In genomic region chr3:107253925-107254324, GRCm38 (mm10) we compare ENCODE assay signal across 34 mouse cellular contexts. TPM values are rescaled to one million over a fixed set of nuclear protein-coding genes. Genes with fewer than 3 reads are reported as not detected.
"Had no signal": no experiment of that assay in that cellular context is flagged by ENCODE, and none has a peak within 500 bp of the region (broad histone marks: within the 10 kb centered on the region; RNA-seq: fewer than 3 reads in every experiment).

No protein-coding gene starts in this region.

- H3K4me1 ChIP-seq: liver, embryonic 13.5 days; midbrain, embryonic 12.5 days; stomach, embryonic 15.5 days had no signal

- DNase-seq: kidney, adult 2 months; kidney, postnatal 4 days; liver, embryonic 13.5 days; lung, adult 2 months; lung, postnatal 14 days; lung, postnatal 4 days; retina, postnatal 1 day; right cerebral cortex, postnatal 25 days; spleen, adult 18-20 months; thymus, adult 18-20 months; thymus, postnatal 36 days had no signal

- H3K36me3 ChIP-seq: liver, embryonic 13.5 days; midbrain, embryonic 12.5 days; neural tube, embryonic 13.5 days; stomach, embryonic 15.5 days had no signal

- H3K9ac ChIP-seq: liver, embryonic 13.5 days; midbrain, embryonic 12.5 days; neural tube, embryonic 13.5 days; stomach, embryonic 15.5 days had no signal

- H3K27me3 ChIP-seq: liver, embryonic 13.5 days; midbrain, embryonic 12.5 days; stomach, embryonic 15.5 days had no signal

- H3K9me3 ChIP-seq: liver, embryonic 13.5 days; midbrain, embryonic 12.5 days; neural tube, embryonic 13.5 days; stomach, embryonic 15.5 days had no signal

- ATAC-seq: midbrain, embryonic 16.5 days had no signal

- H3K27ac ChIP-seq: kidney, postnatal 0 days; left cerebral cortex, adult 2 months; liver, embryonic 13.5 days; midbrain, embryonic 12.5 days; neural tube, embryonic 13.5 days; stomach, embryonic 15.5 days had no signal

- H3K4me3 ChIP-seq: left cerebral cortex, adult 2 months; liver, embryonic 13.5 days; midbrain, embryonic 12.5 days; myocyte; neural tube, embryonic 13.5 days; stomach, embryonic 15.5 days had no signal

- H3K4me2 ChIP-seq: liver, embryonic 13.5 days; midbrain, embryonic 12.5 days; neural tube, embryonic 13.5 days; stomach, embryonic 15.5 days had no signal

RNA-seq across cellular contexts. Expression of gene Prok1, which starts 14.4 kb away (rescaled TPM):
- total RNA-seq: left cerebral cortex, adult 2 months; left cerebral cortex, postnatal 10 days; left cerebral cortex, postnatal 36 days; megakaryocyte progenitor cell, adult 5-6 weeks; megakaryocyte-erythroid progenitor cell, adult 5-6 weeks; monocyte, adult 5-6 weeks; neutrophil, adult 5-6 weeks had no signal
- polyA plus RNA-seq: kidney, embryonic 14.5 days; limb, embryonic 11.5 days; liver, embryonic 13.5 days; lung, adult 2 months; lung, embryonic 16.5 days; midbrain, embryonic 12.5 days; neural tube, embryonic 13.5 days; testis, adult 2 months had no signal

RNA-seq across cellular contexts. Expression of gene A630076J17Rik, which starts 23.5 kb away (rescaled TPM):
- total RNA-seq: layer of hippocampus, adult 18-20 months; layer of hippocampus, postnatal 25 days; left cerebral cortex, adult 2 months; left cerebral cortex, postnatal 10 days; left cerebral cortex, postnatal 36 days; liver, adult 2 months; megakaryocyte progenitor cell, adult 5-6 weeks; megakaryocyte-erythroid progenitor cell, adult 5-6 weeks; monocyte, adult 5-6 weeks; neutrophil, adult 5-6 weeks had no signal
- polyA plus RNA-seq: kidney, adult 2 months; kidney, embryonic 14.5 days; kidney, postnatal 0 days; limb, embryonic 11.5 days; limb, embryonic 14.5 days; liver, adult 2 months; liver, embryonic 13.5 days; liver, embryonic 16.5 days; lung, adult 2 months; midbrain, embryonic 12.5 days; midbrain, embryonic 16.5 days; myocyte; neural tube, embryonic 13.5 days; testis, adult 2 months; urinary bladder, adult 2 months had no signal

RNA-seq across cellular contexts. Expression of gene Cym, which starts 32.4 kb away (rescaled TPM):
- total RNA-seq: layer of hippocampus, adult 18-20 months; layer of hippocampus, postnatal 25 days; left cerebral cortex, adult 2 months; left cerebral cortex, postnatal 36 days; megakaryocyte progenitor cell, adult 5-6 weeks; megakaryocyte-erythroid progenitor cell, adult 5-6 weeks; monocyte, adult 5-6 weeks; neutrophil, adult 5-6 weeks had no signal
- polyA plus RNA-seq: kidney, embryonic 14.5 days; limb, embryonic 11.5 days; liver, adult 2 months; midbrain, embryonic 12.5 days; testis, adult 2 months; urinary bladder, adult 2 months had no signal

RNA-seq across cellular contexts. Expression of gene Slc16a4, which starts 37.1 kb away (rescaled TPM):
- total RNA-seq: liver, adult 2 months; megakaryocyte-erythroid progenitor cell, adult 5-6 weeks; neutrophil, adult 5-6 weeks had no signal
- polyA plus RNA-seq: liver, adult 2 months had no signal
